Mouse (Mus musculus): ENCODE results near the gene Usp32.

DNA sequence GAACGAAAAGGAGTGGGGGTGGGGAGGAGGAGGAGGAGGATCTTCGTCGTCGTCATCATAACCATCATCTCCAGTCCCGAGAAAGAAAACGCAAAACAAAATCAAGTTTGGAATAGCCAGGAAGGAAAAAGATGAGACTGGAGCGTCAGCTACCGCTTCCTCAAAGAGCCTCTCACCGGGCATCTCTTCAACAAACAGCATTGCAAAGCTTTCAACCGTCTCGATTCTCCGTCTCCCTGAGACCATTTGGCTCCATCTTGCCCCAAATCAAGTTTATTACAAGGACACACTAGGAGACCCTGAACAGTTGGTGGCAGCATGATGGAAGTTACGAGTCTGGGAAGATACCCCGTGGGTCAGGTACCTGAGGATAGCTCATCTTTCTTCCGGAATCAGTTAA, 182.8 kb downstream of the Usp32 start:
- TF ChIP-seq CTCF (IDR thresholded peaks at IDR 0.05; ENCODE audit: low read depth, low read length) = no peak
- TF ChIP-seq EP300 (IDR thresholded peaks at IDR 0.05; ENCODE audit: insufficient read depth, low read depth, low read length) = no peak

Data from ES-Bruce4 (cell line).